Mouse (Mus musculus): ENCODE measurements around the gene Ppm1l.
A peak's percentile ranks its signal among the peaks of the same experiment; 100 is the strongest.

The Ppm1l gene

DNA sequence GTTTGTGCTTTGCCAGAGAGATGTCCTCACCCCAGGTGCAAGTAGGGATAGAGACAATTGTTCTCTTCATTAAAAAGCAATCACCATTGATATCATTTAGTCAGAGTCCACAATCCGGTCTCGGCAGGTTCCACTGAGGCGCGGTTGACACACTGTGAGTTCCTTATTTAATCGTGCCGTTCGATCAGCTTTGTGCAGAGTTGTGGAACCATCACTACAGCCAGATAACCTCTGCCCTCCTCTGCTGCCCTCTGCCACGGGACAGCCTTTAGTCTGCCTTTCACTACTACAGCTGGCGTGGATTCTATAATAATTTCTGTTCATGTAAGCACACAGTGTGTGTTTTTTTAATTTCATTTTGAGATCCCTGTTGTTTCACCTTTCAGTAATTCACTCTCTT, 17.2 kb downstream of the Ppm1l start:
- no peak for DNase-seq (ENCODE audit: low read depth)

GRCm38 (mm10) chr3:69340486-69340885, 23.8 kb downstream of the Ppm1l start:
- DNase-seq (ENCODE audit: low read depth), result peak; percentile 74

- DNase-seq (ENCODE audit: low read depth), result no peak
Observed at GRCm38 (mm10) chr3:69340971-69341370, 24.3 kb downstream of the Ppm1l start.

GRCm38 (mm10) chr3:69341514-69341913, 24.9 kb downstream of the Ppm1l start:
- no peak for DNase-seq (ENCODE audit: low read depth)

DNA sequence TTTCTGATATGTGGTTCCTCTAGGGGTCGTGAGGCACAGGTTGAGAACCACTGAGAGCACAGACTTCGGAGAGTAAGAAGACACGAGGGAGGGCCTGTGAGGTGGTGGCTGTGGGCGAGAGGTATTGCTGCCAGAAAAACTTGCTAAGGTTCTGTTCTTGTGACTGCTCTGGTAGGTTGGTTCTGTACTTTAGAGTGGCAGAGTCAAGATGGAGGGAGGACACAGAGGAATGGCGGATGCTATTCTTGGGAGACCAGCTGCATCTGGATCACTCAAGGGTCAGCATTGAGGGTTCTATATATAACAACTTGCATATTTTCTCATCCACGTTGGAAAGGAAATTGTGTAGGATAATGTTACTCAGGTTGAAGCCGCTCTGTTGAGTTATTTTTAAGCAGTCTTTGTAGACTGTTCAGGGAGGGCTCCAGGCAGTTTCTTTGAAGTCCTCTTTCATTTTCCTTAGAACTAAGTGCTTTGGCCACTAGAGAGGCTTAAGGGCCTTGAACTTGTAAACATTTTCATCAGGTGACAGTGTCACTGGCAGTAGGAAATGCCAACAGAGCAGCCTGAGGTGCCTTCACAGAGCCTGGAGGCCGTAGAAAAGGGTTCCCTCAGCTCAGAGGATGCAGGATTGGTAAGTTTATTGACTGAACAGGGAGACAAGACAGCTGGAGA, 25.7 kb downstream of the Ppm1l start:
- no peak for DNase-seq (ENCODE audit: low read depth)

DNA sequence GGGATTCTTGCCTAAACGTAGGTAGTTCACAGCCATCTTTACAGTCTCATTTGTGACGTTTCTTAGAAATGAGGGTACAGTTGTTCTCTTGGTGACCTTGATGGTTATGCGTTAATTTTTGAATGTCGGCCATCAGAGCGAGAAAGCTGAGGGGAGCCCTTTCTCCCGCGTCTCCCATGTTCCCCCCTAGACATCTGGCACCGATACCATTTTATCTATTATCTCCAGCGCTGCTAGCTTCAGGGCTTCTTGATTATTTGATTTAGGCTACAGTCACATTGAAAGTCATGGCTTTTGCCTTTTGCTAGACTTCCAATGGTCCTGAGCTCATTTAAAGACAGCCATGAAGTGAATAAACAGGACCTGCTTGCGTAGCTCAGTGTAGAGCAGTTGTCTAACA, 26.5 kb downstream of the Ppm1l start:
- no peak for DNase-seq (ENCODE audit: low read depth)

- DNase-seq (ENCODE audit: low read depth), result no peak
Observed at GRCm38 (mm10) chr3:69346514-69346913, 29.9 kb downstream of the Ppm1l start.

DNA sequence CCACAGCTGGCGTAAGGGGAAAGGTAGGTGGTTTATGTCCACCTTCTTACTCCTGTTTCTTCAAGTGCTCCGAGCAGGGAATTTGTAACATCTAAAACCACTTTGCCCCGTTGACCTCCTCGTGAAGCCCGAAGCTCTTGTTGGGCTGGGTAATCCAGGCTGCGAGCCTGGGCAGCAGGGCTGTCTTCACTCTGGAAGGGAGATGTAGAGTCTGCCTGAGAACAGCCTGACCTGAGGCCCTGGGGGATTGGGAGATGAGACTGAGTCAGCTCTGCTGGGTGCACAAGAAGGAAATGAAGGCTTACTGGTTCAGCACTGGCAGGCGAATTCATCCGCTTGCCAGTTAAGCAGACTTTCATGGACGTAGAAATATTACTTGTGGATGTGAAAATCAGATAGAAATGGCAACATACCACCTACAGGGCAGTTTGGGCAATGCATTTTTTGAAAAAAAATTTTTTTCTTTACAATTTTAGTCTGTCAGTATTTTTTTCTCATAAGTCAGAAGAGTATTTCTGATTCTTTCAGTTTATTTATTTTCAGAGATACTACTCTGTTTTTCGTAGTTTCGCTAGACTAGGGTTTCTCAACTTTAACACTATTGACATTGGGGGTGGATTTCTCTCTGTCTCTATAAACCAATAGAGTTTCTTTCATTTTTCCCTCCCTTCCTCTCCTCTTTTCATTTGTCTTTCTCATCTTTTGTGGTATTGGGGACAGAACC, 31.7 kb downstream of the Ppm1l start:
- DNase-seq (ENCODE audit: low read depth), result peak; percentile 66

DNA sequence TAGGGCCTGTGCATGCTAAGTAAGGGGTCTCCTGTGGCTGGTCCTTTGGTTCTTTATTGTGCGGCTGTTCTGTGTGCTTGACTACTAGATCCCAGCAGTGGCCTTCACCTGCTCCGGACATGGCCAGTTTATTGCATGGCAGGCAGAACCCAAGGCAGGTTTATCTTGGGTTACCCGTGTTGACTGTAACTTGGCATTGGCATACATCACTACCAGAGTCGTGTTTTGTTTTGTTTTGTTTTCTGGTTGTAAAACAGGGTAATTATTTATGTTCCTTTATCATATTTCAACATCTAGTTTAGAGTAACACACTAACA, 32.2 kb downstream of the Ppm1l start:
- DNase-seq (ENCODE audit: low read depth), result no peak

DNA sequence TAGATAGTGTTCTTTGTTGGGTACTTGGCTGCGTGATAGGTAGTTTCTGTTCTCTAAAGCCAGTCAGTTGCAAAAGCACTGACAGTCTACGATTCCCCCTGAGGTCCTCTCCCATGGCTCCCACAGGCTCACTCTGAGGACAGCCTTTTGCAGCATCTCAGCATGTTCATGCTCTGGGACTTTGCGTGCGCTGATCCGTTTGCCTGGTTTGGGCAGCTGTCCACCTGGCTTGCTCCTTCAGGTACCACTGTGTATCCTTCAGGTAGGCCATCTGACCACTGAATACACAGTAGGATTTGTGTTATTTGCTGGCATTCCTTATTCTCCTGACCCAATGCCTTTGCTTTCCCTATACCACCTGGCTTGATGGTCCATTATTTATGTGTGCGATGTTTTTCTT, 33.3 kb downstream of the Ppm1l start:
- no peak for DNase-seq (ENCODE audit: low read depth)

DNA sequence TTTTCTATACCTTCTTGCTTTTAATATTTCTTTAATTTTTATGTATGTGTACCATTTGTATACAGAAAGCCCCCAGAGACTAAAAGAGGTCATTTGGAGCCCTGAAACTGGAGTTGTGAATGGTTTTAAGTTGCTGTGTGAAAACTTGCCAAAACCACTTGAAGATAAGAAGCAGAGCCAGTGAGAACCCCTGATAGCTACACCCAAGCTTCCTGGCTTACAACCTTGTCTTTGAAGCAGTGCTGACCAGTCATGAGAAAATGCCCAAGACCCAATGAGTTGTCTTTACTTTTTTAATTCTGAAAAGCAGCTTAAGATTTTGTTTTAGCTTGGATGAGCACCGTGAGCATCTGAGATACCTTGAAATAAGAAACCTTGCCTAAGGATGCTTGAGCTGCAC, 35.5 kb downstream of the Ppm1l start:
- DNase-seq (ENCODE audit: low read depth), result peak; percentile 81

DNA sequence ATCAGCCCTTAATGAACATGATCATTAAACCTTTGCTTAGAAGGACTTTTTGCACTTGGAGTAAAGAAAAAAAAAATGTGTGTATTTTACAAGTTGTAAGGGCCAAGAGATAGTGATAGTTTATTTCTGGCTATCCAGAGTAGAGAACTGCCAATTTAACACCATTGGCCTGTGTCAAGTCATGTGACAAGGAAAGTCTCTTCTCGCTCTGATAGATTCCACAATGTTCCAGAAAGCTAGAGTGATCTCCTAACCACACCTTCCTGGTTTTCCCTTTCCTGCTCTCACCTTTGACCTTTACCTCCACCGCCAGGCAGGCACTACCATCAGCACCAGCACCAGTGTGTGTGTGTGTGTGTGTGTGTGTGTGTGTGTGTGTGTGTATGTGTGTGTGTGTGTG, 38.0 kb downstream of the Ppm1l start:
- DNase-seq (ENCODE audit: low read depth), result no peak

GRCm38 (mm10) chr3:69356078-69356665, 39.5 kb downstream of the Ppm1l start:
- DNase-seq (ENCODE audit: low read depth), result no peak

DNA sequence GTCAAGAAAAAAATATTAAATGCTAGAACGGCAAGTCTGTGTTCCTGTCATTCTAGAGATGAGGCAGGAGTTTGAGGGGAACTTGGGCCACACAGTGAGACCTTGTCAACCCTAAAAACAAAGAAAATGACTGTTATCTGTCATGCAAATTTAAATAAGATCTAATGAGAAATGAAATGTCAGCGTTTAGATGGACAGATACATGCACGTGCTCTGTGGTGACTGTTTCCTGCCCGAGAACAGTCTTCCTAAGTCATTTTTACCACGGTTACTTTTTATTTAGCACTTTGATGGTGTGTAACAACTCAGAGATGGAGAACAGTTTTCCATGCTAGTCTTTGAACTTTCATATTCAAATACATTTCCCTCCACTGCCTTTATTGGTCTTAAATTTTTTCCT, 40.1 kb downstream of the Ppm1l start:
- peak; percentile 51 for DNase-seq (ENCODE audit: low read depth)

GRCm38 (mm10) chr3:69357897-69358619, 41.4 kb downstream of the Ppm1l start:
- DNase-seq (ENCODE audit: low read depth), result no peak

- no peak for DNase-seq (ENCODE audit: low read depth)
Observed at GRCm38 (mm10) chr3:69358620-69358964, 41.9 kb downstream of the Ppm1l start.

DNA sequence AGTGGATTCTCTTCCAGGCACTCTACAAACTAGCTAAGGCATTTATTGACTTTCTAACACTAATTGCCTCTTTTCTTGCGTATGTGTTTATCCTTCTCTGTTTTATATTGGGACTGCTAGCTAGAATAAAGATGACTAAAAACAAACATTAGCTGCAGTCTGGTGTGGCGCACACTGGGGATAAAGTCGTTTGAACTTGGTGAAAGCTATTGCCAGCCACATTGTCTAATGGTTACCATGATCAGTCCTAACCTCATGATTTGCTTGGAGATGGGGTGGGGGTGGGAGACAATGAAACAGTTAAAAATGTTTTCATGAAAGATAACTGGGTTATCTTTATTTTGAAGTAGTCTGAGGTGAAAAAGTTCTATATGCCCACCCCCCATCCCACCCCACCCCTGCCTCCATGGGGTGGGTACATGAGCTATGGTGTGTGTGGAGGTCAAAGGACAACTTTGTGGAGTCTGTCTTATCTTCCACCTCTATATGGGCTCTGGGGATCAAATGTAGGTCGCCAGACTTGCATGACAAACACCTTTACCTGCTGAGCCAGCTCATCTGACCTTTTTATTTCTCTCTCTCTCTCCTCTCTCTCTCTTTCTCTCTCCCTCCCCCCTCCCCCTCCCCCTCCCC, 43.7 kb downstream of the Ppm1l start:
- DNase-seq (ENCODE audit: low read depth), result no peak

DNA sequence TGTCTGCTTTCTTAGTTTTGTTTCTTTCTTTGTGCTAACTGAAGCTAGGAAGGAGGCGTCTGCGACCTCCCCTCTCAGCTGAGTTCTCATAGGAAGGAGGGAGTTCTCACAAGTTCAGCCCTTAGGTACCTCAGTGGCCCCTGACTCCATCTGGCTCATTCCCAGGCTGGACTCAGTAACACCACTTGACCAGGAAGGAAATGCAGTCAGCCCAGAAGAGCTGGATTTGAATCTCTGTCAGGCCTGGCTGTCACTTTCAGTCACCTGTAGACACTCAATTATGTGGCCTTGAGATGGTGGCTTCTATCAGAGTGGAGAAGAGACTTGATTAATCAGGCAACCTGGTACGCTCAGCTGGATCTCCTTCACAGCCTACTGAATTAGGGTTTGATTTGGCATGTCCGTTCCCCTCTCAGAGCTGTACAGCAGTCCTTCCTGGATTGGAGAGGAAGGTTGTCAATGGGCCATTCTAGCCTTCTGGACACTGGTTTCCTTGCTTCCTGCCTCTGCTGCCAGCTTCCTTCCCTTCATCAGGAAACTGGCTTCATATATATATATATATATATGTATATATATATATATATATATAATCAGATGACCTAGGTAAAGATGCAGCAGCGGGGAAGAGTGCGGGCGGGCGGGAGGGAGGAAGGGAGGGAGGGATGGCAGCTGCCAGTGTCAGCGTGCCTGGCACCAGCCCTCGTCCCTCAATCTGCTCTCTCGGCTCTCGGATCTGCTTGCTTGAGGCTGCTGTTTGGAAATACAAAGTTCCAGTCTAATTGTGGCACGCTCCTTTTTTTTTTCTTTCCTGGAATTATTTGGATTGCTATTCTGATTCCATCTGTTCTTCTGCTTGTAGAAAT, 45.1 kb downstream of the Ppm1l start:
- DNase-seq (ENCODE audit: low read depth), result no peak

DNA sequence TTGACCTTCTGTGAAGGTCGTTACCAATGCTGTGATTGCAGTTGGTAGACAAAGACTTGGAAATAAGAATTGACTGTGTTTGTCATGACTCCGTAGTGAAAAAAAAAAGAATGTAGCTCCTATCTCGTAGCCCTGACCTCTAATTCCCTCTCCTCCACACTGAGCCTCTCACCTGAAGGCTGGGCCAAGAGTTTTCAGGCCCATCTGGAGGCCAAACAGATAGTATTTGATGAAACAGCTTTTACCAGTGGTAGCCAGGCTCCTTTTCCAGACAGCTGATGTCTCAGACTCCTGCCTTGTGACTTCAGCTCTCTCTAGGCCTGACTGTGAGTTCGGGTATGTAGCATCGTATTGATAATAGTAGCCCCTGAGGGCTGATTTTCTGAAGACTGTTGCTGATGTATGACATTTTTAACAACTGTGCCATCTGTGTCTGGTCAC, 45.7 kb downstream of the Ppm1l start:
- no peak for DNase-seq (ENCODE audit: low read depth)

- DNase-seq (ENCODE audit: low read depth), result no peak
Observed at GRCm38 (mm10) chr3:69362906-69363305, 46.2 kb downstream of the Ppm1l start.

- DNase-seq (ENCODE audit: low read depth), result no peak
Observed at GRCm38 (mm10) chr3:69364151-69364550, 47.5 kb downstream of the Ppm1l start.

- DNase-seq (ENCODE audit: low read depth), result no peak
Observed at GRCm38 (mm10) chr3:69367916-69368315, 51.3 kb downstream of the Ppm1l start.
